Mouse (Mus musculus) bone marrow, adult 2 months (tissue): ENCODE results near the gene Cd3eap.

Experiments
- CTCF ChIP-seq: fragments of 200-500 bp; IDR thresholded peaks from 2 replicates; pipeline ENCODE4 v1.5.1; 2011; ENCODE audit warnings: low read length, control low read depth; ENCODE audit not compliant: control insufficient read depth, insufficient read depth
- POLR2A ChIP-seq: fragments of 200-500 bp; IDR thresholded peaks from 2 replicates; pipeline ENCODE4 v1.6.1; 2011; ENCODE audit warnings: low read depth, mild to moderate bottlenecking, control low read depth, low read length, borderline replicate concordance; ENCODE audit not compliant: control insufficient read depth

DNA sequence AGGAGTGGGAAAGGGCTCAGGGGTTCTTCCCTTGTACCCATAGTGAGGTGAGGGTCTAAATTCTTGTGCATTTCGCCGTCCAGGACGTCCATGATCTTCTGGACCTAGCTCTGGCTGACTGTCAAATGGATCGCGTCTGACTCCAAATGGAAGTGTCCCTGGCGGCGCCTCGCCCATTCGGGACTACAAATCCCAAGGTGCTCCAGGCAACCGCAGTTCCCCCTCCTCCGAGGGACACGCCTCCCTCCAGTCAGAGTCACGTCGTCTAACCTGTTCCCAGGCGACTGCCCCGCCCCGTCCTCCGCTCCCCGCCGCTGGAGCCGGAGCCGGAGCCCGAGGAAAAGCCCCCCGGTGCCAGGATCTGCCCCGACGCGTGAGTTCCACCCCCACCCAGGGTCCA lies 1.7 kb upstream of the Cd3eap start:
- TF ChIP-seq CTCF, result no peak
- TF ChIP-seq POLR2A, result no peak
